Mouse (Mus musculus) c-Kit-positive CD71-positive TER-119-positive erythroid progenitor cells, embryonic 14.5 days (primary cell): ENCODE results near the gene Kazn.

Experiments used
- DNase-seq: peaks from one replicate; pipeline ENCODE4 v3.0.0-alpha.2; 2013; ENCODE audit warnings: low spot score

Kazn gene

DNA sequence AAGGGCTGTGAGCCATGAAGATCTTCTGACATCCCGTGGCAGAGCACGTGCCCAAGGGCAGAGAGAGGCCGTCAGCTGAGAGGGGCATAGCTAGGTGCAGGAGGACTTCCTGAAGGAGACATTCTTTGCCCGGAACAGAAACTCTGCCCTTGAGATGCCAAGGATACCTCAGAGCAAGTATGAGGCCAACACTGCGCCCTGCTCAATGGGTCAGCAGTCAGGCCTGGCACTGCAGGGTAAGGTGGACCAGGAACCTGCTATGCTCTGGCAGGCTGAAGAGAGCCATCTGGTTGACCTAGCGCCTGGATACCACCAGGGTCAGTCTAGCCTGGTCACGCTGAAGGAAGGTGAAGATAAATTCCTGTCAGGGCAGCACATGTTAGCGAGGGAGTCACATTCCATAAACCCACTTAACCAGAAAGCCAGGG lies 46.0 kb downstream of the Kazn start:
- no peak for DNase-seq

GRCm38 (mm10) chr4:142189960-142190359 lies 49.2 kb downstream of the Kazn start:
- no peak for DNase-seq

- no peak for DNase-seq
Observed at GRCm38 (mm10) chr4:142188501-142188900, 50.7 kb downstream of the Kazn start.

DNA sequence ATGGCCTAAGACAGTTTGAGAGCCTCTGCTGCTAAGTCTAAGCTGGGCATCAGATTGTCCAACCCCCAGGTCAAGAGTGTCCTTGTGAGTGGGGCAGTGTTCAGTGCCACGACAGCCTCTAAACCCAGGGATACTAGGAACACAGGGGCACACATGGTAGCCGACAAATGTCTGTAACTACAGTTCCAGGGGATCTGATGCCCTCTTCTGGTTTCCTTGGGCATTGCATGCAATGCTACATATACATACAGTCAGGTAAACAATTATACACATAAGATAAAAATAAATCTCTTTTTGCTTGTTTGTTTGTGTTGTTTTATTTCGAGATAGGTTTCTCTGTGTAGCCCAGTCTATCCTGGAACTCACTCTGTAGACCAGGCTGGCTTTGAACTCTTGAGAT lies 53.0 kb downstream of the Kazn start:
- DNase-seq = no peak

DNA sequence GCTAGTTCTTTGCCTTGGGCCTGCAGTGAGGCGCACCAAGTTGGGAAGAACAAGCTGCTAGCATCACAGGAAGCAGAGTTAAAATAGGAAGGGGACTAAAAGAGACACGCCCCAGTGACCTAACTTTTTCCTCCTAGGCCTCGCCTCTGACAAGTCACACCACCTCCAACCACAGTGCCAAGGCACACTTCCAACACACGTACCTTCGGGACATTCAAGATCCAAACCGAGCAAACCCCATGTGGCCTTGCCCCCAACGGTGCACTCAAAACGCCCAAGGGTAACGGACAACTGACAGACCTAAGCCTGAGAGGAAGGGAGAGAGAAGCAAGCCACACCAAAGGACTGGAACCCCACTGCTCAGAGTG lies 53.7 kb downstream of the Kazn start:
- DNase-seq = no peak

- no peak for DNase-seq
Observed at GRCm38 (mm10) chr4:142184852-142185532, 54.2 kb downstream of the Kazn start.

GRCm38 (mm10) chr4:142183591-142183990 lies 55.6 kb downstream of the Kazn start:
- DNase-seq = no peak

GRCm38 (mm10) chr4:142183015-142183414 lies 56.2 kb downstream of the Kazn start:
- DNase-seq = no peak

GRCm38 (mm10) chr4:142181646-142182045 lies 57.6 kb downstream of the Kazn start:
- DNase-seq = no peak

DNA sequence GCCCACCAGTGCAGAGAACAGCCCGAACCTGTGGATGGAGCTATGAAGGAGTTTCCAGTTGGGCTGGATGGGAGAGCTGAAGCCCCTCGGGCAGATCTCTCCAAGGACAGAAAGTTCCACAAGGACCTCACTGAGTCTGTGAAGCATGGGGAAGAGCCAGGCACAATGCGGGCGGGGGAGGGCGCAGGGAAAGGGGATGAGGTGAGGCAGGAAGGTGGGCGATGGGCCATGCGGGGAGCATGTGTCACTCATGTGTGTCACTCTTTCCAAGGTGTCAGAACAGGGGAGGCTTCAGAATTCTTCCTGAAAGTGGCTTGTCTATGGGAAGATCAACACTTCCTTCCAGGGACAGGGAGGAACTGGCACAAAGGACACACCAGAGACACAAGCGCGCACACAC lies 58.3 kb downstream of the Kazn start:
- DNase-seq = no peak

DNA sequence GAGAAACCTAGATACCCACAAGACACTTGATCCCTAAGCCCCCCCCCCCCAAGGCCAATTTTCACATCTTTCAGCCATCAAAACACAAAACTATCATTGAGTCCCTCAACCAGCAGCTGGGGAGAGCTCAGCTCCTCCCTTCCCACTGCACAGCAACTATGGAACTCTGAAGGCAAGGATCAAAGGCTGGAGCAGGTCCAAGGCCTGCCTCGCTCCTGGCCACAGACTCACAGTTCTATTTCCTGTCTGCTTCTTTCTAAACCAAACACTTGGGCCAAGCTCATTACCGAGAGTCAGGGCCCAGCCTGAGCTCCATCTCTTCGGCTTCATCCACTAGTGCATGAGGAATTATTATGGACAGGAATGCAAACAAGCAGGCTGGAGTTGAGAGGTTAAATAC lies 58.9 kb downstream of the Kazn start:
- no peak for DNase-seq

DNA sequence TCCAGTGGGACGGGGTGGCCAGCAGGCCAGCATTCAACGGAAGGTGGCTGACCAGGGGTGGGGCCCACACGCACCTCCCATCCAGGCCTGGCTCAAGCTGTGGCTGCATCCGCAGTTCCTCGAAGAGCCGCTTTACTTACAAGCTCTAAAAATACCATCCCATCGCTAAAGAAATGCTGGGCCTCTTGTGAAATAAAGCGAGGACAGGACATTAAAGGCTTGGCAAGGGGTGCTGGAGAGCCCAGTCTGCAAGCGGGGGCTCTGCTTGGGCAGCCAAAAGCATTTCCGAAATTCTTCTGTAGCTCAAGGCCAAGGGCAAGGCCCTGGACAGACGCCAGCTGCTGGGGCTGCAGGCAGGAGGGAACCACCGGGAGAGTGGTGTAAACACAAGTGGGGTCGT lies 59.7 kb downstream of the Kazn start:
- no peak for DNase-seq

GRCm38 (mm10) chr4:142176732-142177131 lies 62.5 kb downstream of the Kazn start:
- no peak for DNase-seq

GRCm38 (mm10) chr4:142173981-142174485 lies 65.2 kb downstream of the Kazn start:
- DNase-seq = no peak

GRCm38 (mm10) chr4:142172942-142173341 lies 66.3 kb downstream of the Kazn start:
- no peak for DNase-seq

DNA sequence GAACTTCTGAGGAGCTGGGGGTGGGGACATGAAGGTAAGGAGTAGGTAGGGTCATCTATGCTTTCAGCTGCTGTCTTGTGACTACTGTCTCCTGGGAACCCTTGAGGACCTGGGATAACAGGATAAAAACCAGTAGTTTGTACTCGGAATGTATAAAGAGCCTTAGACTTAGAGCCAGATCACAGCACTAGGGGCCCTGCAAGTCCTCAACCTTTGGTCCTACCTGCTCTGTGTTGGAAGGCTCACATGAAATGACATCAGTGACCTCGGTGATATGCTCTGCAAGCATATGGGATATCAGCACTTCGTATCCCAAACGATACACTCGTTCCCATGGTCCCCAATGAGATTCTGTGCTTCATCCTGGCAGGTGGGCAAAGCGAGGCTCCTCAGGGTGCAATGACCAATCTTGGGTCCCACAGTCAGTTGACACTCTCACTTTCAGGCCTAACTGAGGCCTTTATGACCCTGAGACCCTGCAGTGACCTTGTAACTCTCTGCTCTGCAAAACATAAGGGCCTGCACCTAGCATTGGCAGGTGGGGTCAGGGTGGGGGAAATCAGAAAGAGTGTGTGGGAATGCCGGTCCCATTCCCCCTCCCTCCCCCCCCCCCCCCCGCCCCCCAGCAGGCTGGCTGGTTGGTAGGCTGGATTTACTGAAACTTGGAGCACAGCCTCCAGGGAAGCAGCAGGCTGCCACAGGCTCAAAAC lies 67.3 kb downstream of the Kazn start:
- no peak for DNase-seq

GRCm38 (mm10) chr4:142170882-142171768 lies 68.1 kb downstream of the Kazn start:
- DNase-seq = no peak

DNA sequence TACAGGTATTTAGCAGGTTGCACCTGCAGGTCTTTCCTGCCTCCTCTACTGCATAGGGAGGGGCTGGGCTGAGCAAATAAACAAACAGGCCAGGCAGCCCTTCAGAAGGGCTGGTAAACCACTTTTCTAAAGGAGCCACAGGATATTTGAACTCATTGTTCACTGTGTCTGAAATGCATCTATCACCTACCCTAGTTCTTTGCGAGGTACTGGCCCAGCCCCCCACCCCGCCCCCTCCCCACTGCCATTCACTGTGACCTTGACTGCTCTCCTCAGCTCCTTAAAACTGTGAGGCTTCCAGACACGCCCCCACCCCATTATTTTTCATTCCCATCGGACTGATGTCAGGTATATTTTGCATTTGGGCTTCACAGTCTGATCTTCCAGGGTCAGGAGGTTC lies 69.6 kb downstream of the Kazn start:
- DNase-seq = no peak

- no peak for DNase-seq
Observed at GRCm38 (mm10) chr4:142168352-142168751, 70.8 kb downstream of the Kazn start.

- DNase-seq = no peak
Observed at GRCm38 (mm10) chr4:142165835-142166701, 73.1 kb downstream of the Kazn start.

GRCm38 (mm10) chr4:142165363-142165762 lies 73.8 kb downstream of the Kazn start:
- no peak for DNase-seq

DNA sequence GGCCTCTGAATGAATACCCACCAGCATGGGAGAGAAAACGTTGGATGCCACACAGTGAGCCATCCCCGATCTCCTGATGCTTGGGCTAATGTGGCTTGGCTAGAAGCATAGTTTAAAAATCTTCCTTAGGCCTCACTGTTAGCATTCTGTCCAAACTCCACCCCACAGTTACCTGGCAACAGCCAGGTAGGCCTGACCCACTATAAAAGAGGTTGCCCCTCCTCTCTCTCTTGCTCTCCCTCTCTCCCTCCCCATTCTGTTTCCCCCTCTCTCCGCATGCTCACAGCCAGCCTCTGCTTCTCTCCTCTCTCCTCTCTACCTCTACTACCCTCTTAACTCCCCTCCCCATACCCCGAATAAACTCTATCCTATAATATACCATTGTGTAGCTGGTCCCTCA lies 74.8 kb downstream of the Kazn start:
- DNase-seq = no peak
